Mouse (Mus musculus) neural tube, embryonic 10.5 days (tissue): Measurements from ENCODE around the gene Sspn.

Source experiments
- DNase-seq: peaks from one replicate; pipeline ENCODE4 v3.0.0-alpha.2; 2017; ENCODE audit warnings: low spot score; ENCODE audit errors: extremely low spot score

The Sspn gene

DNA sequence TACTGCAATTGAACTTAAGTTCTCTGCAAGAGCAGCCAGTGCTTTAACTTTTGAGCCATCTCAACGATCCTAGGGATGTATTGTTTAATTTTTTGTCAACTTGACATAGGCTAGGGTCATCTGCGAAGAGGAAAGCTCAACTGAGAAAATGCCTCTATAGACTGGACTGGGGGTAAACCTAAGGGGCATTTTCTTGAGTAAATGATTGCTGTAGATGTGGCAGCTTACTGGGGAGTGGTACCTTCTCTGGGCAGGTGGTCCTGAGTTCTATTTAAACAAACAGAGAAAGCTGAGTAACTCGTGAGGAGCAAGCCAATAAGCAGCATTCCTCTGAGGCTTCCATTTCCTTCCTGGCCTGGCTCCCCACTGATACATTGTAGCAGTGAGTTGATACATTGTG lies at the start of gene Sspn:
Sspn (plus strand) TSS at position 301 of the 400 bp plus-strand sequence.
- no peak for DNase-seq

DNA sequence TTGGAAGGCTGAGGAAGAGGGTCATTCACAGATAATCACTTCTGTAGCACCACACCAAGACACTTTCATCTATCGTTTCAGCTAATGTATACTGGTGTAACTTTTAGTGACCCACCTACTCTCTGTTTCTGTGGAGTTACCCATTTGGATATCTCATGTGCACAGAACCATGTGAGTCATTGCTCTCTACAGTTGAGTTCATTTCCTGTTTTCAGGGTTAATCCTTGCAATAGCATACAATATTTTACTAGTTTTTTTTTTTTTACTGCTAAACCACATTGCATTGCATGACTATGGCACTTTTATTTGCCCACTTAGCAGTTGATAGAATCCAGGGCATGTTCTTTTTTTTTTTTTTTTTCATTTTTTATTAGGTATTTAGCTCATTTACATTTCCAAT lies 48.4 kb upstream of the Sspn start:
- no peak for DNase-seq

DNA sequence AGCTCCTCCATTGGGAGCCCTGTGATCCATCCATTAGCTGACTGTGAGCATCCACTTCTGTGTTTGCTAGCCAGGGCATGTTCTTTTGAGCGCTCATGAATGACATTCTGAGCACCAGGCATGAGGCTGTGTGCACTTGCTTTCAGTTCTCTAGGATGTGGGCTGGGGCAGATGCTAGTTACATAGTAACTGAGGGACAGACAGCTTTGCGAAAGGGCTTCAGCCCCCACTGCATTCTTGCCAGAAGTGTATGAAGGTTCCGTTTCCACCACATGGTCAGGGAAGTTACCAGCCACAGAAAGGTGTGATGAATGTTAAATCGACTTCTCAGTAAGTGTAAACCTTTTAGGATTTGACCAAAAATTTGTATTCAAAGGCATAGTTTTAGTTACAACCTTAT lies 47.8 kb upstream of the Sspn start:
- no peak for DNase-seq

DNA sequence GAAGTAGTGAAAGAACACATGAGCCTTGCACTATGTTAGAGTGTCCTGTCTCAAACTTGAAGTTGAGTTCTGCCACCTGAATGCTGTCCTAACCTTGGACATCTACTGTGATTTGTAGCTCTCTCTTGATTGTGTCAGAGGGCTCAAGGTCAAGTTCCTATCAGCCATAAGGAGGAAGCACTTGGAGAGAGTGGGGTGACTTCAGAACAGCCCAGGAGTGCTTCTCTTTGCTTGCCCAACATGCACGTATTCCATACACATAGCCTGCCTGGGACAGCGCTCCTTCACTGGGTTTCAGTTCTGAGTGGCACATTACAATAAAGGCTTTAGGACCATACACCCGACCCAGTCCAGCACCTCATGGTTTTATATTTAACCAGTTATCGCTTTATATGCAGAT lies 46.4 kb upstream of the Sspn start:
- DNase-seq, result no peak

DNA sequence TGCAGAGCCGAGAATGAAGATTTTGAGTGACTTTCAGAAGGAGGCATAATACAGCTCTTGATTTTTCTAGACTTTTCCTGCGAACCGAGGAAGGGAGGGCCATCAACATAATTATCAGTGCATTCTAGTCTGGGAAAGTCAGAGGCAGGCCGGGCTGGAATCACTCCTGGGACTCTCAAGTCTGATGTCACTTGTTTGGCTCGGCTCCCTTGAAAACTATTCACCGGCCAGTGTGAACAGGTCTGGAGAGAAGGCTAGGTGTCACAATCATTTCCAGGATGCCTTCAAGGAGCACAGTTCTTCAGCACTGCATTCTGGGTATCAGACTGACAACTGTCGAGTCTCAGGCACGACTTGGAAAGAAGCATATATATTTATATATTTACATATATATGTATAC lies 45.2 kb upstream of the Sspn start:
- DNase-seq, result no peak

DNA sequence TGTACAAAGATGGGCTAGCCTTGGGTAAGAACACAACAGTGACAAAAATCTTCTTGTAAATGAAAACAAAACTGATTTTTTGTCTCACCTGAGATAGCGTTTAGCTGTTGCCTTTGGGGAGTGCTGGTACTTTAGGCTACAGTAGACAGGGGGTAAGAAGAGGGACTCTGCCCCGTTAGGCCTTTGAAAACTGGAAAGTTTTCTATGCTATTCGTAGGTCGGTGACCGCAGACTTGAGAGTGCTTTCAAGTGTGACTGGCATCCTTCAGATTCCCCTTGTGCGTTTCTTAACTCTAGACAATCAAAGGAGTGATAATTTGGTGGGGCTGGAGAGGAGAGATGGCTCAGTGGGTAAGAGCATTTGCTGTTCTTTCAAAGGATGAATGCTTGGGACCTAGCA lies 43.7 kb upstream of the Sspn start:
- no peak for DNase-seq

DNA sequence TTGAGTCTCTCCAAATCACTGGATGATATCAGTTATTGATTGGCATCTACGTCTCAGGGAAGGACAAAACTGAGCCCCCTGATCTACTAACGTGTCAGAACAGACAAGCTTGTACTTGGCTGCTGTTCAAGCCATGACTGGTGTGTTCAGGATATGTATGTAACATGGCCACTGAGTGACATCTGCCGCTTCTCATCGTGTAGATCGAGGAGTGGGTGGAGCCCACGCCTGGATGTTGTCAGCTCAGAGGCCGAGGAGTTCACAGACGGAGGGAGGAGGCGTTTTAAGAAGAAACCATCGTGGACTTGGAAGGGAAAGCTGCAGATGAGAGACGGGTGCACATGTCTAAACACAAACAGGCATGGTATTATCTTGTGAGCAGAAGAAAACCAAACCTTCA lies 39.5 kb upstream of the Sspn start:
- no peak for DNase-seq

DNA sequence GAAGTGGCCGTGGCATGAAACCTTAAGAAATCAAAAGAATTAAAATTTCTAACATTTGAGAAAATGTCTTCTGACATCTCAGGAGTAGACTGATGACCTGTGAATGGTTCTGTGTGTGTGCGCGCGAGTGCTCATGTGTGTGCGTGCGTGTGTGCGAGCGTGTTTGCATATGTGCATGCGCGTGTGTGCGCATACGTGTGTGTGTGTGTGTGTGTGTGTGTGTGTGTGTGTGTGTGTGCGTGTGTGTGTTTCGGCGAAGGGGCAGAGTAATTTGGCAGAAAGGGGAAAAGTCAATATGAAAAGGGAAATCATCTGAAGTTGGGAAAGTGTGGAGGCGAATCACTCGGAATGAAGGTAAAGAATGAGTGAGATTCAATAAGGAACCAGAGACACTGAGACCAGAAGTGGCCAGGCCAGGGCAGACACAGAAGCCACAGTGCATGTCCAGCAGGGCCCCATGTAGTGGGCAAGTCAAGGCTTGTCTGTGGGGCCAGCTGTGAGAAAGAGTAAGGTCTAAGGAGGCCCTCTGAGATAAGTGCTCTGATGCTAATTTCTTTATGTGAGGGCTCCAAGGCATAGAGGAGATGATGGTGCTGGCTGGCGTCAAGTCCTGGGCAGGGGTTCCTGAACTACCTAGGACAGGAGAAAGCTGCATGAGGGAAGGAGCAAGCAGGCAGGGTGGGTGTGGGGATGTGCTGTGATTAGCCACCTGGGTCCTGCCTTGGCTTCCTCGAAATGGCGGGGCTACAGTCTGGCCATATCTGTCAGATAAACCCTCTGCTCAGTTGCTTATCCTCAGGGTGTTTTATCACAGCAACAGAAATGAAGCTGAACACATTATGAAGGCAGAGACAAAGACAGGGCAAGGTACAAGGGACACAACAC lies 38.8 kb upstream of the Sspn start:
- DNase-seq, result no peak

DNA sequence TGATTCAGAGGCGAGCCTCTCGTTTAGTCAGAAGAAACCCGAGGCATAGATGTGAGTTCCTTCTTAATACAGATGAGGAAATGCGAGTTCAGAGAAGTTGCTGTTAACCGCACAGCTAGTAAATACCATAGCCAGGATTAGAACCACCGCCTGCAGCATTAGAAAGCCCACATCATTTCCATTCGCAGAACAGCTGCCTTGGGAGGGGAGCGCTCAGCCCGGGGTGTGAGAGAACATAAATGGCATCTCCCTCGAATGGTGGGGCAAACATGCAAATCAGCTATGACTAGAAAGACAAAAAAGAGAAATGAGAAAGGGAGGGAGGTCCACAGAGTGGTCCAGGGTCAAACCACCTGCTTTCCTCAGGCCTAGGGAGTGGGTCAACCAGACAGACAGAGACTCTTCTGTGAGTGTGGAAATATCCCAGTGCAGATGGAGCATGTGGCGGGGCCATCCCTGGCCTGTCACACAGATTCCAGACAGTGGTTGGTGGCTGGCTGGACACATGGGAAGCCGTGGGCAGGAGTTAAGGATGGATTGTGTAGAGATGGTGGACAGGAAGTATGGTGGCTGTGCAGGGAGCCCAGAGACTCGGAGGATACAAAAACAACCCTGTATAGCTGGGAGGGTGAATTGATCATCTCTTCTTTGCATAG lies 37.9 kb upstream of the Sspn start:
- DNase-seq, result no peak

DNA sequence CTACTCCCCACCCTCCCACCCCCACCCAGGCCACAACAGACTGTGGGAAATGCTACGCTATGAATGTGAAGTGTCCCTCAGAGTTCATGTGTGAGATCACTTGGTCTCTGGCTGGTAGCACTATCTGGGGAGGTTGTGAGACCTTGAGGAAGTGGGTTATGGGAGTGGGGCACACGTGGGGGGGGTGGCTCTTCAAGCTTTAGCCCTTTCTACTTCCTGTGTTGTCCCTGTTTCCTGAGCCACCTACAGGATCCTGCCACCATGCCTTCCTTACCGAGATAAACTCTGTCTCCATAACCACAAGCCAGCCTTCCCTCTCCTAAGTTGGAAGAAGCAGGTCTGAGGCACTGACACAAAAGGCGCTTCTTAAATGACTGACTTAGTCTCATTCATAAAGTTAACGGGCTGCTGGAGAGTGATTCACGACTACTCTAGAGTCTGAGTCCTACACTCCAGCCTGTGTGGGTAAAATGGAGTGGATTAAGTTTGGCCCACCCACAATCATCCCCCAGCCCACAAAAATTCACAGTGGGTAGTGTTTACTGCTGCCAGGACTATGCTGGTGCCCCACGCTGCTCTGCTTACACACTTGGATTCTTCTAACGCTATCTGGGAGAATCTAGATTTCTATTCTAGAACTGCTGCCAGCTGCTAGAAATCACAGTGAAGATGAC lies 36.6 kb upstream of the Sspn start:
- no peak for DNase-seq

DNA sequence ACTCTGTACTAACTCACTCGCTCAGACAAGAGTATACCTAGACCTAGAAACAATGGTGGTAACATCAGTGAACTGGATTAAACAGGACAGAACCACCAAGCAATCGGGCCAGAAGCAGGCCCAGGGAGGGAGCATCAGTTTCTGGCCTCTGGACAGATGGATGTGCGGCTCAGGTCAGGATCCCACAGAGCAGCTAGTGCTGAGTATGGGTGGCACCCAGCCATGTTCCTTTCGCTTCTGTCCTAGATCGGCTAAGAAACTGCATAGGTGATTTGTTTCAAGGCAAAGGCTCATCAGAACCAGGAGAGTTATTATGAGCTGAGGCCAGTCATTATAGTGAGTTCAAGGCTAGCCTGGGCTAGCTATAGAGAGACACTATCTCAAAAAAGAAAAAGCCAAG lies 27.3 kb upstream of the Sspn start:
- DNase-seq, result no peak

DNA sequence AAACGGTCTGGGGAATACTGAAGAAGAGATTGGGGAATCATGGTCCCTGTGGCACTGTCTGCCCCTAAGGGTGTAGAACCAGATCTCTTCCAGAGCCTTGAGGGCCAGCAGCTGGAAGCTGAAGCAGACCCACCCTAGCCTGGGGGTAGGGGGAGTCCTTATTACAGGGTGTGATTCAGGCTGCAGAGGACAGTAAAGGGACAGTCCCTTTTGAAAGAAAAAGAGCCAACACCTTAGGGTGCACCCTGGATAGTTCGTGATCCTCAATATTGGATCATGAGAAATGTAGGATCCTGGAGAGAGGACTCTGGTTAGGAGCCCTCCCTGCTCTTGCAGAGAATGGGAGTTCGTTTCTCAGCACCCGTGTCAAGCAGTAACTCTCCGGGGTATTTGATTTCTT lies 26.8 kb upstream of the Sspn start:
- DNase-seq, result no peak

DNA sequence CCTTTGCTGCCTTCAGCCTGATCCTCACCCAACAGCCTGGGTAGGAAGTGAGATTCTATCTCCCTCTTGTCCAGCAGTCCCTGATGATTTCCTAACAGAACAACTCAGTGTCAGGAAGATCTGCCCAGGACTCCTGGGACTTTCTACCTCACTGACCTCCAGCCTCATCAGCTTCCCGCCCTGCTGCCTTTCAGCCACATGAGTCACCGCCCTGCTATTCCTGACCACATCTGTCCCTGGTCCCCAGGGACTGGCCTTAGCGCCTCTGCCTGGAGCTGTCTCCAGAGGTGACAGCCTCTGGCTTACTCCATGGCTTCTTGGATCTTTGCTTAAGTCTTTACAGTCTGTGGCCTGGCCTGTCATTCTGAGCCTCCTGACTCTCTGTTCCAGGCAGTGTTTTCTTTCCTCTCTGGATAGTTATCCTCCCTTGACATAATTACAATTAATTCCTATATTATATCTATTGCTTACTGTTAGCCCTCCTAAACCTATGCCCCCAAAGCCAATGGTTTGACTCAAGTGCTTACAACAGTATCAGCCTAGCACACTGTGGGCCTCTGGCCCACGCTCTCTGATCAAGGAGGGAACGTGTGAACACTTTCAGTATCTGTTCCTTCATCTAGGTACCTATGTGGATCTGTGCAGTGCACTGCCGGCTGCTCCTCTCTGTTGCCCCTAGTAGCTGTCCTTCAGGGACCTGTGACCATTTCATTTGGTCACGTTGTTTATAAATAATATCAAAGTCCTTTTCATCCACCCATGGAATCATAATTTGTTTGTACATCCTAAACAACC lies 25.1 kb upstream of the Sspn start:
- no peak for DNase-seq

DNA sequence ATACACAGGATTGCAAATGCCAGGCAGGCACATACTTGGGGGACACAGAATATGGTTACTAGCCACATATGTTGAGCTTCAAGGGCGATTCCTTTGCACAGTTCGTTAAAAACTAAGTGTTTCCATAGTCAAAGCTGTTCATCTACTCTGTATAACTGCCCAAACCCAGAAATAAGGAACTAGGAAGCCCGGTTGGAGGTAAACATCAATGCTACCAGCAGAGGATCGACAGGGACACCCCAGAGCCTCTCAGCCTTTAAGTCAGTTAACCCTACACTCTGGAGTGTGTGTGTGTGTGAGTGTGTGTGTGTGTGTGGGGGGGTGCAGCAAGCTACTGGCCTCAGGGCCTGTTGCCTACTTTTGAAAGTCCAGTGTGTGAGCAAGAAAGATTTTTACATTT lies 21.5 kb upstream of the Sspn start:
- DNase-seq, result no peak

DNA sequence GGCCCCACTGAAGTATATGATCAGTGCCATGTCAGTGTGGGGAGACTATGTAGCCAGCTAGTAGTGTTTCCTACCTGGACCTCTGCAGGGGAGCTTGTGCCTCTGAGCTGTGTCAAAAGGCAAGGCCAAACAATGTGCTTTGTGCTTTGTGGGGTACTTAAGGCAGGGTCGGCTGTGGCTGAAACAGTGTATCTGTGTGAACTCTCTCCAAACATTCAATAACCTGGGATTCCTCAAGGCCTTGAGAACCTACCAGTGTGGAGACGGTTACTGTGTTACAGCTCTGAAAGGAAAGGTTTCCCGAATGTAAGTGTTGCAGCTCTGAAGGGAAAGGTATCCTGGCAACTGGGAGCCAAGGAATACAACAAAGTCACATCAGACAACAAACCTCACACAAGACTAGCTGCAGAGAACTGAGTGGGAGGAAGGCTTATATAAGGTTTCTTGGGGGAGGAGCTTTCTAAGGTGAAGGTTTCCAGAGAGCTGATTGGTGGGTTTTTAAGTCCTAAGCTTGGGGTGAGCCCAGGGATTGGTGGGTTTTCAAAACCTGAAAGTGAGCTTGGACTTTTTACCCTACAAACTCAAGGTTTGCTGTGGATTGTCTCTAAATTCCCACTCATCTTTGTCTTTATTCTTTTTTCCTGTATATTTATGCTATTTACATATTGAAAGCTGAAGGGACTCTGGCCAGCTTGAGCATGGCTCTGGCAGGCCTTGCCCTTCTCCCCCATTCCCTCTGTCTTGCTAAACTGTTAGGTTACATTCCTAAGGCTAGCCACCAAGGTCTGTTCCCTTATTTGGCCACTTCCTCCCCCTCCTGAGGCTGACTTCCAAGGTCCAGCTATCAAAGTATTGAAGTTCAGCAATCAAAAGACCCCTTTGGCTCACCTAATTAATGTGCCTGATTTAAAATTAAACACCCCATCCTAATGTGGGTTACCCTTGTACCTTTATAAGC lies 20.7 kb upstream of the Sspn start:
- DNase-seq, result no peak

DNA sequence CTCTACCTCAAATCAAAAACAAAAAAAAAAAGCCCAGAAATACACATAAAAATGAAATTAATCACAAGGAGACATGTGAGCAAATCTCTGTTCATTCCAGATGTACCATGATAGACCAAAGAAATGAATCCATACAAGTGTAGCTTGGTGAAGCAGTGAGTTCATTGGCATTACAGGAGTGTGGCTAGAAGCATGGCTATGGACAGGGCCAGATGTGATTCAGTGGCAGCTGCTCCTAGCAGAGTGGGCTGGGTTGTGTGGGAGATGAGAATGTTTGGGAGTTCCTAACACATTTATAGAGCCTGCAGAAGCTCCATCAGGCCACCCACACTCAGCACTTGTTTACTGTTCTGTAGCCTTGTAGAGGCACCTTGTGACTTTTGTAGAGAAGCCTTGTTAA lies 19.2 kb upstream of the Sspn start:
- no peak for DNase-seq

DNA sequence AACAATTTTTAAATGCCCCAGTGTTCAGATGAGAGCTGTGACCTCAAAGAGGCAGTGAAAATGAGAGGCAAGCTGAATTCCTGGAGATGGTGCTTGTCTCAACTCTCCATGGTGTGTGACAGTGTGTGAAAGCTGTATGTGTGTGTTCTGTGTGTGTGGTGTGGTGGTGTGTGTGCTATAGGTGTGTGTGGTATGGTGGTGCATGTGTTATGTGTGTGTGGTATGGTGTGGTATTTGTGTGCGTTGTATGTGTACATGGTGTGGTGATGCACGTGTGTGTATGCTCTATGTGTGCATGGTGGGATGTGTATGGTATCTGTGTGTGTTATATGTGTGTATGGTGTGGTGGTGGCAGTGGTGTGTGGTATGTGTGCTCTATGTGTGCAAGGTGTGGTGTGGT lies 16.0 kb upstream of the Sspn start:
- no peak for DNase-seq

DNA sequence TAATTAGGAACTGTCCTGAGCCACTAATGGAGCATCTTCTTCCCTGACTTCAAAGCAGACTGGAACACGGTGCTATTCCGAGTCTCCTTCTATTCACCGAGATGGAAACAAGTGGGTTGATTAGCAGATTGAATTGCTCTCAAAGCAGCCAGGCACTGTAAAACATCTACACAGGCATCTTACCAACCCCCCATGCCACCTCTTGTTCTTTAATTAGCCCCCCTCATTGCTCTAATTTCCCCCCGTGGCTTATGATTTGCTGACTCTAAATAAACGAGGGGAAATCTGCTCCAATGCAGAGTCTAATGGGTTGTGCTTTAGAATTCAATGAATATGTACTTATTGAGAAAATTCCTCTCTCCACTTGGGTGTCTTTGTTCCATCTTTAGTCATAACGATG lies 15.0 kb upstream of the Sspn start:
- no peak for DNase-seq

DNA sequence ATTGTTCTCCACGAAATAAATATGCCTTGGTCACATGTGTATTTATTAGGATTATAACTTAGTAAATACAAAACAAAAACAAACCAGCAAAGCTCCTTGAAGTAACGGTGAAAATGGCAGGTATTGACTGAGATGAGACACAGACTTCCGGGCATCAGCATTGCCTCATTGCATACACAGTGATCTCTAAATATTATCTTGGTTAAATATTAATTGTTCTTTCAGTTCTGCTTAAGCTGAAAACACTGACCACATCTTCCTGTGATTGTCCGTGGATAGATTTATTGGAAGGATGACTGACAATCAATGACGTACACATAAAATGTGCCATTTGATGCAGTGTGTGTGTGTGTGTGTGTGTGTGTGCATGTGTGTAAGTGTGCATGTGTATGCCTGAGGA lies 13.2 kb upstream of the Sspn start:
- no peak for DNase-seq

DNA sequence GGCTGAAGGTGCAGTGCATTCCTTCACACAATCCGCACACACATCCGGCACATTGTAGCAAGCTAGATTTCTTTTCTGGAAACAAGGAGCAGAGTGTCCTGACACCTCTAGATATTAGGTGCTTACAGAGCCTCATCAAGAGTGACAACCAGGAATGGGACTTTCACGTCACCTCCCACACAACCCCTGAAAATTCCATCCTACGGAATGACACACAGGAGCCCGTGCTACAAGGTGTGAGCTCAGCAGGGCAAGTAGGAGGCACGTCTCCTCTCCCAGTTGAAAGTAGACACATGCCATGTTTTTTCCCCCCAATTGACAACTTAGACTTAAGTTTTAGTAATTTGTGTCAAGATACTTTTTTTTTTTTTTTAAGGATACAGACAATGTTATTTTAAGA lies 7.8 kb upstream of the Sspn start:
- no peak for DNase-seq
